Mouse (Mus musculus): ENCODE data around the gene Traip.
A peak's percentile ranks its signal among the peaks of the same experiment; 100 is the strongest.

The Traip gene

GRCm38 (mm10) chr9:107971690-107972541, 22.0 kb downstream of the Traip start:
- no peak for DNase-seq (ENCODE audit: low spot score)

DNA sequence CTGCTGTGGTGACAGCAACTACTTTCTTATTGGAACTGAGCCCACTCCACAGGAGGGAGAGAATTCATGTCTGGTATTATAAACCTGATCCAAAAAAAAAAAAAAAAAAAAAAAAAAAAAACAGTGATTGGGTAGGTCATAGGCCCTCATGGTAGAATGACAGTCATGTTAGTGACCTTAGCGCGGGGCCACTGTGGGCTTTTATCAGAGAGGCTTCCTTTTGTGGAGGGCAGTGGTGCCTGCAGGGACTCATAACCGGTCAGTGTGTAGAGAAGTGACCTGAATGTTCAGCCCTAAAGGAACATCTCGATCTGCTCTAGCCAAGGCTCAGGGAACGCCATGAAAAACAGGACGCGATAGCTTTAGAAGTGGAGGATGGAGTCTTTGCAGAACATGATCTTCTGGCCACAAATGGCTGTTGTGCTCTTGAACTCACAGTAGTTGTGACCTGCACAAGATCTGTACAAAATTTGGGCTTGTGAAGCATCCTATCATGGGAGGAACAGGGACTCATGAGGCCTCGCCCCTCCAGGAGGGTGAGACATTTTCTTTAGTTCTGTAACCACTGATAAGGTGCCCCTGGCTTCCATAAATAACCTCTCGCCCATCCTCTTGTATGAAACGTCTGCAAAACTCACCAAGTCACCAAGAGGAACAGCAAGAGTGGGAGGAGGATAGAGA, 24.7 kb downstream of the Traip start:
- DNase-seq (ENCODE audit: low spot score): no peak

GRCm38 (mm10) chr9:107975399-107976386, 25.8 kb downstream of the Traip start, which contains the start of gene Uba7:
Gene Uba7 (plus strand): TSS chr9:107975505.
- DNase-seq (ENCODE audit: low spot score): peak; percentile 34

DNA sequence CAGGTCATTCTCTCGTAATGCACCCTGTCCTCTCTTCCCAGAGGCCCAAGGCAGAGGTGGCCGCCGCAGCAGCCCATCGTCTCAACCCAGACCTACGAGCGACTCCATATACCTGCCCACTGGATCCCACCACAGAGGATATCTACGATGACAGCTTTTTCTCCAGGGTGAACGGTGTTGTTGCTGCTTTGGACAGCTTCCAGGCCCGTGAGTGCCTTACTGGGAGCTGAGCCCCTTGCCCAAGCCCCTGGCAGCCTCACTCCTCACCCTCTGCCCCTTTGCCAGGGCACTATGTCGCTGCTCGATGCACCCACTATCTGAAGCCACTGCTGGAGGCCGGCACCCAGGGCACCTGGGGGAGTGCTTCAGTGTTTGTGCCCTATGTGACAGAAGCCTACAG, 28.9 kb downstream of the Traip start:
- DNase-seq (ENCODE audit: low spot score): no peak

DNA sequence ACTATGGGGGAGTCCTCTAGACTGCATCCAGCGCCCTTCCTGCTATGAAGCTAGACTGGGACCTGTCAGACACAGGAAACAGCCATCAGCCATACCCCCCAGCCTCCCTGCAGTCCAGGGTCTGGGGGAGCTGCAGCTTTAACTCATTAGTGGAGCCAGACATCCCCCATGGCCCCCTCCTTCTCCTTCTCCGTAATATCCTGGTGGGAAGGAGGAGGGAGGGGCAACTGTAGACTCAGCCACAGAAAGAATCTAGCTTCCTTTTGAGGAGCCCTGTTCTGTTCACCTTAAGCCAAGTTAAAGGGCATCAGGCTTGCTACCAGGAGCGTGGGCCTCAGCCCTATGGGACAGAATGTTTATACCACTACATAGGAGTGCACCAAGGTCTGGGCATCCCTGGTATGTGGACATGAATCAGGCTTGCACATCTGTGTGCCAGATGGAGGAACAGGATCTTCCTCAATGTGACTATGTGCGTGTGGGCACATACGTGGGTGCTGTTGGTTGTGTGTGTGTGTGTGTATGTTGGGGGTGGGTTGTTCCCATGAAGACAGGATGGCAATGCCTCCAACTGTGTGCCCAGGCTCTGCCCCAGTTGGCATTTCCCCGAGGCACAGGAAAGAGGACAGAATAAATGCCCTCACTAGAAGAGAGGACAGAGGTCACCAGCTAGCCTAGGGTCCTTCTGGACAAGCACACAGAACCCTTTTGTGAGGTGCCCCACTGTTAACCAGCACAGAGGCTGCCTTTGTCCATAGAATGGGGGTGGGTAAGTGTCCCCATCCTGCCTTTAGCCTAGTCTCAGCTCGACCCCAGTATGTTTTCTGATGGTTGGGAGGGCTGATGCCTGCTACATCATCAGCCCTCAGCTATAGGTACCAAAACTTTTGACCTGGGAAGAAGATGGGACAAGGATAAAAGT, 32.0 kb downstream of the Traip start:
- DNase-seq (ENCODE audit: low spot score): no peak

DNA sequence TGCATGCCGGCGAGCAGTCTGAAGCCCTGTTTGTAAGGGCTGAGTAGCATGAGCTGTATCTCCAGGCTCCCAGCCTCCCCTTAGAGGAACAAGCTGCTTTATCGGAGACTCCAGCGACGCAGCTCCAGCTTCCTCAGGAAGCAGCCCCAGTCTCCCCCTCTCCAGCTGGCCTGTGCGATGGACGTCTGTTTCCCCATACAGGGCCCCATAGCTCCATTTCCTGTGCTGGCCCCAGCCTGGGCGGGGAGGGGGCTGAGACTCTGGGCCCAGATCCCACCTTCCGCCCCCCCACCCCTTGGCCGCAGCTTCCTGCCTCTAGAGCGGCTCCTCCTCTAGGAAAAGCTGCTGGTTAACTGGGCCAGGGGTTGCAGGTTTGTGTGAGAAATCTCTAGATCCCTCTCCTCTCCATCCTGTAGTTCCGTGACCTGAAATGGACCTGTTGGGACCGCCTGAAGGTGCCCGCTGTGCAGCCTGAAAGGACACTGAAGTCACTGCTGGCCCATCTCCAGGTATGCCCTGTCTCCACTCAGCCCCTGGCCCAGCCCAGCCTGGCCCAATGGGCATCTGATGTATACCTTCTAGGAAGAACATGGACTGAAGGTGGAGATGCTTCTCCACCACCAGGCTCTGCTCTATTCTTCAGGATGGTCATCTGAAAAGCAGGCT, 32.9 kb downstream of the Traip start, which contains the start of gene Gm20661:
TSS of gene Gm20661 (plus strand) at position 378 of the 666 bp plus-strand sequence.
- peak; percentile 64 for DNase-seq (ENCODE audit: low spot score)

- peak; percentile 64 for DNase-seq (ENCODE audit: low spot score)
Observed at GRCm38 (mm10) chr9:107983421-107983890, 33.5 kb downstream of the Traip start.

DNA sequence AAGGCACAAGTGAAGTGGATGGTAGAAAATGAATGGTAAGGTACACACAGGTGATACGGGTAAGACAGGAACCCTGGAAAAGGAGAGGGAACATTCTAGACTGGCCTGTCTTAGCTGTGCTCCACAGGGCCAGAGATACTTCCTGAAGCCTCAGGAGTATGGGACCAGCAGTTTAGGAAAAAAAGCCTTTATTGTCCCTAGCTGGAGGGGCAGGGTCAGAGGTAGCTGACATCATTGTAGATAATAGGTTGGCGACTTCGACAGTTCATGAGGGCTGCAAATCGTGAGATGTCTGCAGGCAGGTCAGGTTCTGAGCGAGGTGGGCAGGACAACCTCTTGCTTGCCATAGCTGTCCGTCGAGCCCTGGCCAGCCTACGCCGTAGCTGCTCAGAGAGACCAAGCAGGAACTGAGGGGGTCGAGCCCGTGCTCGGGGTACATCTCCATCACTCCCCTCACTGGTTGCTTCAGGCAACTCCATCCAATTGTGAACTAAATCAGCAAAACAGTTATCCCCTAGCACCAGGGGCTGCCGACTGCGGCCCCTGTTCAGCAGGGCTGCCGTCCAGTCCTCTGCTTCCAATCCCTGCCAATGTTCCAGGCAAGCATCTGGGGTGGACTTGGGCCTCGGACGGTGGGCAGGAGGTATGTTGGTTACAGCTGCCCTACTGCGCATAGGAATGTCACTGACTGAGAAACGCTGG, 34.3 kb downstream of the Traip start:
- DNase-seq (ENCODE audit: low spot score): no peak

DNA sequence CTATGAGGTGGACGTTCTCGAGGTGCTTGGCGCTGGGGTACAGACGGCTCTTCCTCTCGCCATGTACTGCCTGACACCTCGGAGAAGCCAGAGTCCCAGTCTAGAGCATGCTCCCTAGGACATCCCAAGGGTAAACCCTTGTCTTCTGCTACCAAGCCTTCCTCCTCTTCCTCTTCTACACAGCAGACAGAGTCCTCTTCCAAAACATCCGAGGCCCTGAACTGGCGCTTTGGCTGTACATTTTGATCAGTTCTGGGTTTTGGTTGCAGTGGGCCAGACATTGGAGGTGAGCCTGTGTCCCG, 34.8 kb downstream of the Traip start:
- no peak for DNase-seq (ENCODE audit: low spot score)

DNA sequence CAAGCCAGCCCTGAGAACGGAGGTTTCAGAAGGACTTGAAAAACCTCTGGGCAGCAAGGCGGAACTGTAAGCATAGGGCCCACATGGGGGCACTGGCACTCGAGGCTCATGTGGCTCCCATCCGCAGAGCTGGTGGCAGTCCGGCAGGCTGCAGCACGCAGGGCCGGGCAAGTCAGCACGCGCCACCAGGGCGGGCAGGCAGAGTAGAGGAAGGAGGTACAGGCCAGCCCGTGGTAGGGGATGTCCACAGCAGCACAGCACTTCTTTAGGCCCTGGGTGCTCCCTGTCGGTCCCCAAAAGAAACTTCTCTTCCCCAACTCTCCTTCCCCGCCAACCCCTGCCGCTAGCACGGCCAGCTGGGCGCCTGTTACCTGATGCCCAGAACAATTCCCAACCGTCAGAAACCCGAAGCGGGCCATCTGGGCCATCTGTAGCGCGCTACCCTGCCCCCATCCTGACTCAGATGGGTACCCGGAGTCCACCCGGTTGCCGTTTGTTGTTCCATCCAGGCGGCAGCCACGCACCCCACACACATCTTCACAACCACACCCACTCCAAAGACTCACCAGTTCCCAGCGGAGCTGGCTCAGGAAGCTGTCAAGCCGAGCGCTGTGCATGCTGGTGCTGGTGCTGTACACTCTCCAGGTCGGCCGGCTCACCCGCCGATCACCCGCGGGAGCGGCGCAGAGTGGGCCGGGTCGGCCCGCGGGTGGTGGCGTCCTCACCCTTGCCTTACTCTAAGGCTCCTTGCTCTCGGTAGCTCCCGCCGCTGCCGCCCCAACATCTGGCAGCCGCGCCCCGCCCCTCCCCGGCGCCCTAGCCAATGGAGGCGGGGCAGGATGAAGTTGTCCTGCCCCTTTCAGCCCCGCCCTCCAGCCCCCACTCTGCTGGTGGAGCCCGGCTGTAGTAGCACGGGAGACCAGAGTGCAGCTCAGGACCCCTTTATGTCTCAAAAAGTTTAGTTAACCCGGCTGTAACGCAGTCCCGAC, 35.5 kb downstream of the Traip start, which contains the start of gene Inka1:
TSS of gene Inka1 (minus strand) at position 749 of the 989 bp plus-strand sequence.
- peak; percentile 90 for DNase-seq (ENCODE audit: low spot score)

DNA sequence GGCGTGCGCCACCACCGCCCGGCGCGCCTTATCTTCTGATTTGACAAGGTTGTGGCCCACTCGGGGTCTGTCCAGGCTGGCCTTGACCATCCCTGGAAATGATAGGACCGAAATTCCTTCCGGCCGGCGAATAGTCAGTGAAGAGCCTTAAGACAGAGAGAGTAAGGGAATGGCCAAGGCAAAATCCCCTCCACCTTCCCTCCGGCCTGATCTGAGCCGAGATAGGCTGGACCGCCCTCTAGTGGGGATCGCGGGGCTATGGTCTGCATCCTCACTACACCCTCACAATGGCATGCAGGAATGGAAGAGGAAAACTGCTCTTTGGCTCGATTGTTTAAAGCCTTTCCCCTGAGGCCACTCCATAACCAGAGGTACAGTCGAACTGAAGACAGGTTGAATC, 36.4 kb downstream of the Traip start:
- peak; percentile 83 for DNase-seq (ENCODE audit: low spot score)

DNA sequence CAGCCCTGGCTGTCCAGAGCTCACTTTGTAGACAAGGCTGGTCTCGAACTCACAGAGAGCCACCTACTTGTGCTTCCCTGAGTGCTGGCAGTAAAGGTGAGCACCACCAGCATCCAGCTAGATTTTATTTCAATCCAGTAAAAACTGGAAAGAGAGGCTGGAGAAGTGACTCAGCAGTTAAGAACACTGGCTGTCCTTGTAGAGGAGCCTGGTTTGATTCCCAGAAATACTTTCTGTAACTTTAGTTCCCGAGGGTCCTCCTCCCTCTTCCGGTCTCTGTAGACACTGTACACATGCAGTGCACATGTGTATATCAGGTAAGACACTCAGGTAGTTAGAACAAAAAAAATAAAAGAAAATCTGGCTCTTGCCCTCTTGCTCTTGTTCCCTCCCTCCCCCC, 38.0 kb downstream of the Traip start:
- no peak for DNase-seq (ENCODE audit: low spot score)

DNA sequence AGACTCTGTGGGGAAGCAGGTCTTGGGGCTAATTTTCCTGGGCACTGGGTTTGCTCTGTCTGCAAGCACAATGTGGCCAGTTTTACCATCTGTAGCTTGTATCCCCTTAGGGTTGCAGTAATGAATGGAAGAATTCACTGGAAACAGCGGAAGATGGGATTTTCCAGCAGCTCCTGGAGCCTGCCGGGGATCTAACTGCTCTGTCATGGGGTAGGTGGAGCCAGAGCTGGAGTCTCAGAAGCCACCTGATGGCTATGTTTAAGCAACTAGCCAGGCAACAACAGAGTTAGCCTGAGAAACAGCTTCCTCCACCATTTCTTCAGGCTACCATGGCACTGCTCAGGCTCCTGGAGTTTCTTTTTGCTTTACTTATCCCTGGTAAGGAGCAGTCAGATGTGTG, 42.3 kb downstream of the Traip start, which contains the start of gene Cdhr4:
TSS of gene Cdhr4 (plus strand) at position 301 of the 400 bp plus-strand sequence.
- DNase-seq (ENCODE audit: low spot score): no peak

DNA sequence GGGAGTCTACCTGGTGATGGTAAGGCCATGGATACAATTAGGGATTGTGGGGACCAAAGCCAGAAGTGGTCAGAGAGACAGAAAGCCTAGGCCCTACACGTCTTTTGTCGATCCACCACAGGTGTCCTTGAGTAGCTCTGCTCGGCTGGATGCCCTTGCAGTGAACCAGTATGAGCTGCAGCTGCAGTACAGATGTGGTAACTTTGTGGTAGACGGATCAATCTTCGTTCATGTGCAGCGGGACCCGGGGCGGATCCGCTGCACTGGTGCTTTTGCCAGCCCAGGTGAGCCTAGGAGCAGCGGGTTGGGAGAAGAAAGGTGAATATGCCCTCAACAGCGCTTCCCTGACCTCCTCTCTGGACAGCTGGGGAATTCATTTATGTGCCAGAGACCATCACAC, 43.1 kb downstream of the Traip start:
- no peak for DNase-seq (ENCODE audit: low spot score)

- DNase-seq (ENCODE audit: low spot score): no peak
Observed at GRCm38 (mm10) chr9:107994464-107994863, 44.5 kb downstream of the Traip start.

DNA sequence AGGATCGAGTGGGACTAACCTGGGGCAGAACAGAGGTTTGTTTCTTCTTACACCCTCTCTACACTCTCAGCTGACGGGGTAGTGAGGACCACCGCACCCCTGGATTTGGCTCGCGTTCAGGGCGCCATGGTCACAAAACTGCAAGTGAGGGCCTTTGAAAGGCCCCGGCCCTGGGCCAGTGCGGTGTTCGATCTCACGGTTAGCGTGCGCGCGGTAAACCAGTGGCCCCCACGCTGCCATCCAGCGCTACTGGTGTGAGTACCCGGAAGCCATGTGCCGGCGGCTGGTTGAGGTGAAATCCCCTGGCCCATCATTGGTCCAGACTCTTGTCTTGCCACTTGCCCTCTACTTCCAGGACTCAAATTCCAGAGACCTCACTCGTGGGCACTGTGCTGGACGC, 45.6 kb downstream of the Traip start:
- no peak for DNase-seq (ENCODE audit: low spot score)

DNA sequence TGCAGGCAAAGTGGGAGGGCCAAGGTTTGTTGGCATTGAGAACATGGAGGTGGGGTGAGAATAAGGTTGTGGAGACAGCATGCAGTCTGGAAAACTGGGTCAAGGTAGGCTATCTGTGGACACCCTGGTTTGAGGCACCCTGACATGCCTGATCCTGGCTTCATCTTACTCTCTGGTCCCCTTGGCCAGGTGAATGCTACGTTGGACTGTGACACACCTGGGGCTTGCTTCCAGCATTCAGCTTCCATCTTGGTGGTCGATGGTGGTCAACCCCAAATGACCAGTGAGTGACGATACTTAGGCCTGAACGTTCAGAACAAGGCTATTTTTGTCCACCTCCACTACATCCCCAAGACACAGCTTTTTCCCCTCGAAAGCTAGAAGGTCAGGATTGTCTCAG, 46.1 kb downstream of the Traip start, which contains the start of gene Gm20662:
TSS of gene Gm20662 (plus strand) at position 301 of the 400 bp plus-strand sequence.
- no peak for DNase-seq (ENCODE audit: low spot score)

All from urinary bladder, postnatal 14 days (tissue).